Mouse (Mus musculus) olfactory bulb, adult 2 months (tissue): ENCODE measurements around the gene Gm2a.

Experiments used
- CTCF ChIP-seq: fragments of 200-500 bp; IDR thresholded peaks from 2 replicates; pipeline ENCODE4 v1.5.1; 2012; ENCODE audit warnings: low read depth, mild to moderate bottlenecking, low read length, moderate library complexity; ENCODE audit not compliant: insufficient read depth
- POLR2A ChIP-seq: fragments of 200-500 bp; IDR thresholded peaks from 2 replicates; pipeline ENCODE4 v1.6.1; 2012; ENCODE audit warnings: mild to moderate bottlenecking, low read depth, low read length, moderate library complexity; ENCODE audit not compliant: insufficient read depth

GRCm38 (mm10) chr11:55147423-55147822 lies 49.5 kb downstream of the Gm2a start:
- TF ChIP-seq POLR2A (no peak), CTCF (no peak)
